Mouse (Mus musculus): ENCODE data around the gene Stk39. TPM values are rescaled to one million over a fixed set of nuclear protein-coding genes. Genes with fewer than 3 reads are reported as not detected.

Stk39 gene
- polyA plus RNA-seq, 1 experiment from 2014 or later = 53.0 TPM

DNA sequence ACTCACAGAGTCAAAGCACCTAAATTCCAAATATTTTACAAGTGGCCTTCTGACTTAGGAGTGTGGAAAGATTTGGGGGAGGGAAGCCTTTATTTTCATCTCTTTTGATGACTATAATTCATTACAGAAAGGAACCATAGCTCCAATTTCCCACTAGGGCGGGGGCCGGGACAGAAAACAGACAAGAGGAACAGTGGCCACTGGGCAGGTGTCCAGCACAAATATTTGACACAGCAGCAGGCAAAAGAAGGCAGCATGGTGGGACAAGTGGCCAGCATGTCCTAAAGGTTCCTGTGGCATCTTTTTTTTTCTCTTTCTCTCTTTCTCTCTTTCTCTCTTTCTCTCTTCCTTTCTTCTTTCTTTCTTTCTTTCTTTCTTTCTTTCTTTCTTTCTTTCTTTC lies 154.6 kb downstream of the Stk39 start:
- no peak overlapping the region for H3K27ac ChIP-seq (ENCODE audit: low read depth, low read length)
- H3K9me3 ChIP-seq (ENCODE audit: control insufficient read depth, low read length) = no peaks in the 10 kb centered on the region
- ATAC-seq (ENCODE audit: low FRiP score) = no peak
- H3K4me3 ChIP-seq (ENCODE audit: low read depth, low read length) = no peak overlapping the region
- DNase-seq (ENCODE audit: low spot score) = no peak
- 86% methylated on average over 2 of the region's 2 CpGs for WGBS
- H3K9ac ChIP-seq (ENCODE audit: low read depth, low read length) = no peak overlapping the region
- no peak overlapping the region for H3K4me2 ChIP-seq (replicated peaks; ENCODE audit: low read depth, low read length)
- H3K36me3 ChIP-seq (ENCODE audit: control insufficient read depth, insufficient read depth, low read length) = no peaks in the 10 kb centered on the region
- H3K4me1 ChIP-seq (replicated peaks; ENCODE audit: control insufficient read depth, insufficient read depth, low read length) = peaks cover 3% of the 10 kb centered on the region; the same call in 1 of the 2 replicates
- H3K27me3 ChIP-seq (ENCODE audit: control insufficient read depth, insufficient read depth, low read length) = no peaks in the 10 kb centered on the region

GRCm38 (mm10) chr2:68315258-68315657 lies 156.8 kb downstream of the Stk39 start:
- 73% methylated on average over 11 of the region's 11 CpGs for WGBS
- peak; percentile 17 for DNase-seq (ENCODE audit: low spot score)
- Histone ChIP-seq H3K4me3 (ENCODE audit: low read depth, low read length) (no peak overlapping the region), H3K4me2 (replicated peaks; ENCODE audit: low read depth, low read length) (no peak overlapping the region), H3K36me3 (ENCODE audit: control insufficient read depth, insufficient read depth, low read length) (no peaks in the 10 kb centered on the region), H3K9me3 (ENCODE audit: control insufficient read depth, low read length) (no peaks in the 10 kb centered on the region), H3K4me1 (replicated peaks; ENCODE audit: control insufficient read depth, insufficient read depth, low read length) (no peaks in the 10 kb centered on the region), H3K27ac (ENCODE audit: low read depth, low read length) (no peak overlapping the region), H3K27me3 (ENCODE audit: control insufficient read depth, insufficient read depth, low read length) (no peaks in the 10 kb centered on the region), H3K9ac (ENCODE audit: low read depth, low read length) (no peak overlapping the region)
- peak; percentile 45; the same call in 1 of the 2 replicates for ATAC-seq (ENCODE audit: low FRiP score)

DNA sequence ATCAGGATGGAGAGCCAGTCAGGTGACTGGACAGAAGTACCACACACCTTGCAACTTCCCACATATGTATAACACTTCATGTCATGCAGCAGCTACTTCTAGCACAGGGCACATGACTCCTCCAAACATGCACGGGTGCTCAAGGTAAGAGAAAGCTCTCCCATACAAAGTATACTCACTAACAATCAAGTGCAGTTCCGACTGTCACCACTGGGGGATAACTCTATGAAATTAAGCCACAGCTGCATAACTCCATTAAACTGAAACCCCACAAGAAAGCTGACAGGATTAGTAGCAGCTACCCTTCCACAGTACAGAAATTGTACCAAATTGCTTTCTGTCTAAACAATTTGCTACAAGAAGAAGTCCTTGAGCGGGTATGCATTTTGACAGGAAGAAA lies 161.9 kb downstream of the Stk39 start:
- DNase-seq (ENCODE audit: low spot score) = peak; percentile 48

DNA sequence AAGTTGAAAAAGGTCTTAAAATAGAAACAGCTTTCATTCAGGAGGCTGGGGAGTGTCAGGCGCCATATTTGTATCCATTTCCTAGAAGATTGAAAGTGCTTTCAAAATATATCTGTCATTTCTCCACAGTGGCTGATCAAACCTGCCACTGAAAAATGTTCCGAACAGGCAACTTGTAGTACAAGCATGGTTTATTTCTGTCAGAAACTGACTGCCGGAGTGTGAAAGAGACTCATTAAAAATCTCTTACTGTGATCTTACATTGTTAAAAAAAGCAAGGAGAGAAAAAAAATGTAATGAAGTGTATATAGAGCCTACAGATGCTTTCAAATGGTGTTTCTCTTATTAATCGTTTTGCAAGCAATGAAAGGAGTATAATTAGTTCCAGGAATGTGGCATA lies 165.5 kb downstream of the Stk39 start:
- Histone ChIP-seq H3K4me2 (replicated peaks; ENCODE audit: low read depth, low read length) (no peak overlapping the region), H3K27me3 (ENCODE audit: control insufficient read depth, insufficient read depth, low read length) (no peaks in the 10 kb centered on the region), H3K4me1 (replicated peaks; ENCODE audit: control insufficient read depth, insufficient read depth, low read length) (no peaks in the 10 kb centered on the region), H3K9me3 (ENCODE audit: control insufficient read depth, low read length) (no peaks in the 10 kb centered on the region), H3K9ac (ENCODE audit: low read depth, low read length) (no peak overlapping the region), H3K4me3 (ENCODE audit: low read depth, low read length) (no peak overlapping the region), H3K36me3 (ENCODE audit: control insufficient read depth, insufficient read depth, low read length) (peaks cover 3% of the 10 kb centered on the region; the same call in 1 of the 2 replicates), H3K27ac (ENCODE audit: low read depth, low read length) (no peak overlapping the region)
- DNase-seq (ENCODE audit: low spot score) = no peak
- WGBS = 88% methylated on average over 4 of the region's 4 CpGs
- no peak for ATAC-seq (ENCODE audit: low FRiP score)

More for the DNA sequence above, 161.9 kb downstream of the Stk39 start:
- peaks cover 3% of the 10 kb centered on the region; the same call in 1 of the 2 replicates for H3K36me3 ChIP-seq (ENCODE audit: control insufficient read depth, insufficient read depth, low read length)
- H3K27ac ChIP-seq (ENCODE audit: low read depth, low read length) = no peak overlapping the region
- H3K4me3 ChIP-seq (ENCODE audit: low read depth, low read length) = no peak overlapping the region
- H3K4me1 ChIP-seq (replicated peaks; ENCODE audit: control insufficient read depth, insufficient read depth, low read length) = no peaks in the 10 kb centered on the region
- no peak overlapping the region for H3K4me2 ChIP-seq (replicated peaks; ENCODE audit: low read depth, low read length)
- H3K9me3 ChIP-seq (ENCODE audit: control insufficient read depth, low read length) = no peaks in the 10 kb centered on the region
- no peak; the same call in 1 of the 2 replicates for ATAC-seq (ENCODE audit: low FRiP score)
- no peaks in the 10 kb centered on the region for H3K27me3 ChIP-seq (ENCODE audit: control insufficient read depth, insufficient read depth, low read length)
- no peak overlapping the region for H3K9ac ChIP-seq (ENCODE audit: low read depth, low read length)
- WGBS = 89% methylated on average over 3 of the region's 3 CpGs

DNA sequence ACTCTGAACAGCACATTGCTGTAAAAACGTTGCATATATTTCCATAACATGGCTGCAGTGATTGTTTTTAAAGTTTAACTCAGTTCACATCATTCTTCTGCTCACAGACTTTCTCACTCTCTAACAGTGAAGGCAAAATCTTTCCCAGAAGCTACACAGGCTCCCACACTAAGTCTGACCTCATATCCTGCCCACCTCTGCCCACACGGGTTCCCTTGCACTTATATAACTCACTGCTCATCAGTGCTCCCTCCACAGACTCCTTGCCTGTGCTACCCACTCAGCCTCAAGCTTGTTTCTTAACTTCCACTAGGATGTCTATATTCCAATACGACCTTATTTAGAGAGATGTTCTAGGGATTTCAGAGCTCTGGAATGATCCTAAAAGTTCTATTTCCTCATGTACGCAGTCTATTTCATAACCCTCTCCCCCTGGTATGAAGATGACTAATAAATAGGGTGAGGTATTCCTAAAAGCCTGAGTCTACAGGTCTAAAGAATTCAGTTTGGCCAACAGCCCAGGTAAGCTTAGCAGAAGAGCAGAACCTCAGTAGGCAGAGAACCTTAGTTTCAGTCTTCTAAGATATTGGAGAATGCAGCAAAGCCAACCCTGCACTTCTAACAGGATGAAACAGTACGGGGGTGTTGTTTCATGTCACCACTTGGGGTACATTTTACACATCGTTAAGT lies 167.2 kb downstream of the Stk39 start:
- H3K27me3 ChIP-seq (ENCODE audit: control insufficient read depth, insufficient read depth, low read length) = no peaks in the 10 kb centered on the region
- ATAC-seq (ENCODE audit: low FRiP score) (no peak), DNase-seq (ENCODE audit: low spot score) (no peak)
- no peak overlapping the region for H3K27ac ChIP-seq (ENCODE audit: low read depth, low read length)
- H3K9me3 ChIP-seq (ENCODE audit: control insufficient read depth, low read length) = no peaks in the 10 kb centered on the region
- H3K9ac ChIP-seq (ENCODE audit: low read depth, low read length) = no peak overlapping the region
- H3K36me3 ChIP-seq (ENCODE audit: control insufficient read depth, insufficient read depth, low read length) = peaks cover 3% of the 10 kb centered on the region; the same call in 1 of the 2 replicates
- no peaks in the 10 kb centered on the region for H3K4me1 ChIP-seq (replicated peaks; ENCODE audit: control insufficient read depth, insufficient read depth, low read length)
- no peak overlapping the region for H3K4me3 ChIP-seq (ENCODE audit: low read depth, low read length)
- no peak overlapping the region for H3K4me2 ChIP-seq (replicated peaks; ENCODE audit: low read depth, low read length)
- WGBS = 91% methylated on average over 6 of the region's 6 CpGs

GRCm38 (mm10) chr2:68301811-68302542 lies 170.1 kb downstream of the Stk39 start:
- WGBS = 67% methylated on average over 4 of the region's 4 CpGs
- ATAC-seq (ENCODE audit: low FRiP score) = no peak

DNA sequence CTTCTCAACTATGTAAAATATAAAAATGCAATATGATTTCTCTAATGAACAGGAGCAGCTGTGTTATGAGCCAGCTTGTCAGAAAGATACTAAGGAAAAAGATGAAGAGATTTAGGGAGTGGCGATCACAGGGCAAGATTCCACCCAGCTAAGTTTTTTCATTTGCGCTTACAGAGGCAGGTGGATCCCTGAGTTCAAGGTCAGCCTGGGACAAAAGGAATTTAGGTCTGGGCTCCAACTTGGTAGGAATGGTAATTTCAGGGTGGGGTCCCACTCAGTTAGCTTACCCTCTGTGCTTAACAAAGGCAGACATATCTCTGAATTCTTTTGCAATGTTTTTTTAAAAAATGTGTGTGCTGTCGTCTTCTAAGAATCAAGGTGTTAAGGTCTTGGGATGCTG lies 173.7 kb downstream of the Stk39 start:
- H3K27me3 ChIP-seq (ENCODE audit: control insufficient read depth, insufficient read depth, low read length) = no peaks in the 10 kb centered on the region
- no peak overlapping the region for H3K27ac ChIP-seq (ENCODE audit: low read depth, low read length)
- H3K4me2 ChIP-seq (replicated peaks; ENCODE audit: low read depth, low read length) = no peak overlapping the region
- 90% methylated on average over 3 of the region's 3 CpGs for WGBS
- no peak overlapping the region for H3K4me3 ChIP-seq (ENCODE audit: low read depth, low read length)
- H3K9me3 ChIP-seq (ENCODE audit: control insufficient read depth, low read length) = no peaks in the 10 kb centered on the region
- H3K9ac ChIP-seq (ENCODE audit: low read depth, low read length) = no peak overlapping the region
- ATAC-seq (ENCODE audit: low FRiP score) (no peak), DNase-seq (ENCODE audit: low spot score) (no peak)
- H3K36me3 ChIP-seq (ENCODE audit: control insufficient read depth, insufficient read depth, low read length) = no peaks in the 10 kb centered on the region
- no peaks in the 10 kb centered on the region for H3K4me1 ChIP-seq (replicated peaks; ENCODE audit: control insufficient read depth, insufficient read depth, low read length)

More at GRCm38 (mm10) chr2:68301811-68302542, 170.1 kb downstream of the Stk39 start:
- Histone ChIP-seq H3K36me3 (ENCODE audit: control insufficient read depth, insufficient read depth, low read length) (peaks cover 3% of the 10 kb centered on the region; the same call in 1 of the 2 replicates), H3K27ac (ENCODE audit: low read depth, low read length) (no peak overlapping the region), H3K9ac (ENCODE audit: low read depth, low read length) (no peak overlapping the region), H3K4me1 (replicated peaks; ENCODE audit: control insufficient read depth, insufficient read depth, low read length) (no peaks in the 10 kb centered on the region), H3K4me2 (replicated peaks; ENCODE audit: low read depth, low read length) (no peak overlapping the region), H3K9me3 (ENCODE audit: control insufficient read depth, low read length) (no peaks in the 10 kb centered on the region), H3K27me3 (ENCODE audit: control insufficient read depth, insufficient read depth, low read length) (no peaks in the 10 kb centered on the region), H3K4me3 (ENCODE audit: low read depth, low read length) (no peak overlapping the region)
- DNase-seq (ENCODE audit: low spot score) = no peak

- Histone ChIP-seq H3K4me2 (replicated peaks; ENCODE audit: low read depth, low read length) (no peak overlapping the region), H3K9ac (ENCODE audit: low read depth, low read length) (no peak overlapping the region), H3K36me3 (ENCODE audit: control insufficient read depth, insufficient read depth, low read length) (no peaks in the 10 kb centered on the region), H3K27ac (ENCODE audit: low read depth, low read length) (no peak overlapping the region), H3K4me1 (replicated peaks; ENCODE audit: control insufficient read depth, insufficient read depth, low read length) (no peaks in the 10 kb centered on the region), H3K9me3 (ENCODE audit: control insufficient read depth, low read length) (no peaks in the 10 kb centered on the region), H3K4me3 (ENCODE audit: low read depth, low read length) (no peak overlapping the region), H3K27me3 (ENCODE audit: control insufficient read depth, insufficient read depth, low read length) (no peaks in the 10 kb centered on the region)
- ATAC-seq (ENCODE audit: low FRiP score) = no peak
- WGBS = 95% methylated on average over 2 of the region's 2 CpGs
- no peak for DNase-seq (ENCODE audit: low spot score)
These were observed 174.1 kb downstream of the Stk39 start for GRCm38 (mm10) chr2:68297955-68298354.

GRCm38 (mm10) chr2:68296743-68297142 lies 175.3 kb downstream of the Stk39 start:
- Histone ChIP-seq H3K4me3 (ENCODE audit: low read depth, low read length) (no peak overlapping the region), H3K4me2 (replicated peaks; ENCODE audit: low read depth, low read length) (no peak overlapping the region), H3K36me3 (ENCODE audit: control insufficient read depth, insufficient read depth, low read length) (no peaks in the 10 kb centered on the region), H3K4me1 (replicated peaks; ENCODE audit: control insufficient read depth, insufficient read depth, low read length) (no peaks in the 10 kb centered on the region), H3K9me3 (ENCODE audit: control insufficient read depth, low read length) (no peaks in the 10 kb centered on the region), H3K9ac (ENCODE audit: low read depth, low read length) (no peak overlapping the region), H3K27ac (ENCODE audit: low read depth, low read length) (no peak overlapping the region), H3K27me3 (ENCODE audit: control insufficient read depth, insufficient read depth, low read length) (no peaks in the 10 kb centered on the region)
- no peak for ATAC-seq (ENCODE audit: low FRiP score)
- 90% methylated on average over 2 of the region's 2 CpGs for WGBS
- DNase-seq (ENCODE audit: low spot score) = no peak
